Mouse (Mus musculus) ES-E14 (cell line): ENCODE measurements at regions not wholly inside any gene's neighbourhood (a gene's known extent, or its start where the extent isn't known, plus 50 kb on each side); places are given as distances from the start of the nearest gene placed in this dataset.

Experiments
- CHD2 ChIP-seq: IDR thresholded peaks from 2 replicates; pipeline ENCODE4 v1.6.1; 2014; ENCODE audit warnings: mild to moderate bottlenecking, low read depth, low read length, inconsistent platforms
- HCFC1 ChIP-seq: IDR thresholded peaks from 2 replicates; pipeline ENCODE4 v1.6.1; 2012; ENCODE audit warnings: low read length, inconsistent platforms, borderline replicate concordance; ENCODE audit not compliant: insufficient read depth
- MAFK ChIP-seq: IDR thresholded peaks from 2 replicates; pipeline ENCODE4 v1.6.1; 2014; ENCODE audit warnings: mild to moderate bottlenecking, low read depth, low read length, inconsistent platforms; ENCODE audit not compliant: insufficient read depth
- ZC3H11A ChIP-seq: IDR thresholded peaks from 2 replicates; pipeline ENCODE4 v1.6.1; 2012; ENCODE audit warnings: low read depth, mild to moderate bottlenecking, inconsistent platforms, low read length, borderline replicate concordance

- TF ChIP-seq HCFC1 (no peak), CHD2 (no peak), ZC3H11A (no peak), MAFK (no peak)
Observed at GRCm38 (mm10) chr10:68378212-68378611, 99.7 kb upstream of the Arid5b start.
